Mouse (Mus musculus) mature B cell (primary cell): ENCODE data around the gene Trim33.

Source experiments
- in situ Hi-C: fragments of 300-500 bp; cut with MboI; formaldehyde crosslinking; loops from 2 replicates; pipeline ENCODE4 v1.14.3; 2019

Gene Trim33

GRCm38 (mm10) chr3:103400807-103401206, 121.7 kb downstream of the Trim33 start:
- in situ Hi-C loops: no loop called here

GRCm38 (mm10) chr3:103401342-103402098, 122.4 kb downstream of the Trim33 start:
- in situ Hi-C loops: no loop called here

DNA sequence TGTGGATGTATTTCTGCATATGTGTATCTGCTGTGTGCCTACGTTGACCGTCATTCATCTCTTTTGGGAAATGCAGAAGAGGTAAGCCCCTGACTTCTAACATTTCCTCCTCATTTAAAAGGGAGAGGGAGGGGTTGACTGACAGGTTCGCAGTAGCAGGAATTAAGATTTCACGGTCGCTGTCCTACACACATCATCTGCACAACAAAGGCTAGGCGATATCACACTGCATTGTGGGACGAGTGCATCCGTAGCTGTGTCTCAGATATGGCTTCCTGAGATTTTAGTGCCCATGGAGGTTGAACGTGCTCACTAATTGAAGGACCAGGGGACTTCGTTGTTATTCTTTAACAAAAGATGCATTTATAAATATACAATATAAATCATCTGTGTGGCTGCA, 123.1 kb downstream of the Trim33 start:
- in situ Hi-C loops: no loop called here

GRCm38 (mm10) chr3:103405135-103405534, 126.0 kb downstream of the Trim33 start:
- in situ Hi-C loops: no loop called here

DNA sequence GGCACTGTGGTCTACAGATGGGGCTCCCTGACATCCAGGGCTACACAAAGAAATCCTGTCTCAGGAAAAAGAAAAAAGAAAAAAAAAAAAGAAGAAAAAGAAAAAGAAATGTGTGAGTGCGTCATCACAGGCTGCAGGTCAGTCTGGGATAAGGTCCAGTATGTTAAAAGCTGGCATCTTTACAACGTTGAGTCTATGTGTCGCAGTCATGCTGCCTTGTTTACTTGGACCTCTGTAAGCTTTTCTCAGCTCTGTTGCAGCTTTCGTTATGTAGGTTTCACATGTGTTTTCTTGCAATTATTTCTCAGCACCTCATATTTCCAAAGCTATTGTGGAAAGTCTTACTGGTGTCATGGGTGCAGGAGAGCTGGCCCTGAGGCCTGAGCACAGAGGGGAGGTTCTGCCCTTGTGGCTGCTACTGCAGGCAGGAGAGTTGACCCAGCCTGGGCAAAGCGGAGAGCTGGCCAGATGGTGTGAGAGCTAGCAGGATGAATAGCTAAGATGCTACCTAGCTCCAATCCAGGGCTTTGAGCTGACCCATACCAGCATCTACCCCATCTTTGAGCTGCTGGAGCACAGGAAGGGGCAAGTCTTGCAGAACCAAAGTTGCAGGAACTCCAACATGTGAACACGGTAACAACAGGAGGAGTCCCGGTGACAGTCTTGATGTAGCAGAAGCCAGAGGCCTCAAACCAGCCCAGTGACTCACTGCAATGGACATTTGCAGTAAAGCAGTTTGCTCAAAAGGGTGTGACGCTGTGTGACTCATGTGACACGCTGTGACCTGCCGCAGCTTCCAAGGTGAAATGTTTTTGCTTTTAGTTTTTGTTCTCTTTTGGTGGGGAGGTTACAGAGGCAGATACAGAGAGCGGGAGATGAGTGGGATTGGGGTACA, 127.0 kb downstream of the Trim33 start:
- in situ Hi-C loops: no loop called here
